Mouse (Mus musculus) hindbrain, embryonic 13.5 days (tissue): Measurements from ENCODE around the gene Dpp6. TPM values are rescaled to one million over a fixed set of nuclear protein-coding genes. Genes with fewer than 3 reads are reported as not detected.

Experiments
- ATAC-seq: fragments of 200-750 bp; cut with Nextera tagmentation; 2 replicates; pipeline ENCODE4 v1.8.0; 2017; ENCODE audit warnings: moderate TSS enrichment; ENCODE audit not compliant: low FRiP score
- H3K27ac ChIP-seq: fragments of 300-500 bp; sonication (generic); 2 replicates; pipeline ENCODE4 v1.5.1; 2015; ENCODE audit warnings: inconsistent platforms, mild to moderate bottlenecking, moderate library complexity
- H3K27me3 ChIP-seq: fragments of 300-500 bp; sonication (generic); 2 replicates; pipeline ENCODE4 v1.6.1; 2015; ENCODE audit warnings: mild to moderate bottlenecking, inconsistent platforms
- H3K36me3 ChIP-seq: fragments of 300-500 bp; sonication (generic); 2 replicates; pipeline ENCODE4 v1.6.1; 2015; ENCODE audit warnings: mild to moderate bottlenecking, inconsistent platforms
- H3K4me1 ChIP-seq: fragments of 300-500 bp; sonication (generic); replicated peaks from 2 replicates; pipeline ENCODE4 v1.6.1; 2015; ENCODE audit warnings: inconsistent platforms
- H3K4me2 ChIP-seq: fragments of 300-500 bp; sonication (generic); 2 replicates; pipeline ENCODE4 v1.6.1; 2015; ENCODE audit warnings: inconsistent platforms, mild to moderate bottlenecking, moderate library complexity
- H3K4me3 ChIP-seq: fragments of 300-500 bp; sonication (generic); 2 replicates; pipeline ENCODE4 v1.5.1; 2015; ENCODE audit warnings: mild to moderate bottlenecking, inconsistent platforms
- H3K9ac ChIP-seq: fragments of 300-500 bp; sonication (generic); 2 replicates; pipeline ENCODE4 v1.6.1; 2015; ENCODE audit warnings: mild to moderate bottlenecking, inconsistent platforms
- H3K9me3 ChIP-seq: fragments of 300-500 bp; sonication (generic); 2 replicates; pipeline ENCODE4 v1.6.1; 2016; ENCODE audit warnings: inconsistent platforms
- WGBS: fragments of 180-500 bp; shearing (Covaris S2); methylation state at CpG from one replicate; pipeline ENCODE4 v1.1.7; 2015; 5-methylcytosine and 5-hydroxymethylcytosine counted together
- polyA plus RNA-seq: library from polyadenylated mRNA; unstranded; fragments of >200 nt; fragmentation: Nextera tagmentation; extraction: Ambion mirVana; gene quantifications from 2 replicates; pipeline ENCODE4 v1.2.1, GENCODE M21; 2015

Dpp6 gene
- polyA plus RNA-seq, 1 experiment from 2014 or later, result 55.2 TPM

DNA sequence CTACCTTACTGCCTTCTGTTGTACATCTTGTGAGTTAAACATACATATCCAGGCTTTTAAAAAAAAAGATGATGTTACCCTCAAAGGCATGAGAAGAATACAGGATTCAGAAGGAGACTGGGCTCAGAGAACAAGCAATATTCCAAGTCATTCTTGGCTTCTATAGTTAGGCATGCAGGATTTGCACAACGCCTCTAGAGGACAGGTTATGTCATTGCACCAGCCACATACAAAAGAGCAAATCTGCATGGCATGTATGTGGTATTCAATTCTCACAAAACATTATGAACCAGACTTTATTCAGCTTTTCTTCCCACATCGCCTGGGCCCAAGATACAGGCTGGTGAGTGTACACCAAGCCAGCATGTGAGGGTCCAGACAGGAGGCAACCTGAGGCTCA, 907.5 kb downstream of the Dpp6 start:
- no peak overlapping the region for H3K9ac ChIP-seq
- no peak overlapping the region for H3K4me3 ChIP-seq

DNA sequence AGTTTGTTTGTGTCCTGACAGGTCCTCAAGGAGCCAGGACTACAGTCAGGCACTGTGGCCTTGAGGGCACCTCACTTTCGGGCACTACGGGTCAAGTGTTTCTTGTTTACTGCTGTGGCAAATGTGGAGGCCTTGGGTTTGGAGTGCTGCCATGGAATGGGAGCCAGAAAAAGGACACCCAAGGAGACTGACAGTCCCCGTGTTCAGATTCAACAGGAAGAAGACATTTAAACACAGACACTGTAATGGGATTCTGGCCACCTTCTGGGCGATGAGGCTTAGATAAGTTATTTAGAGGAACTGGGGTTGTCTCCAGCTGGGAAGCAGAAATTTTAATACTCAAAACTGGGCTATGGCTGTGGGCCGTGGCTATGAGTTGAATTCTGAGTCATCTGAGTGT, 913.7 kb downstream of the Dpp6 start:
- 86% methylated on average over 5 of the region's 5 CpGs for WGBS
- Histone ChIP-seq H3K27ac (no peak overlapping the region), H3K4me2 (no peak overlapping the region), H3K4me3 (no peak overlapping the region), H3K9me3 (no peaks in the 10 kb centered on the region), H3K4me1 (no peaks in the 10 kb centered on the region), H3K36me3 (peaks cover 23% of the 10 kb centered on the region), H3K9ac (no peak overlapping the region), H3K27me3 (no peaks in the 10 kb centered on the region)
- ATAC-seq, result no peak

More for the DNA sequence above, 907.5 kb downstream of the Dpp6 start:
- no peaks in the 10 kb centered on the region for H3K4me1 ChIP-seq
- H3K9me3 ChIP-seq, result no peaks in the 10 kb centered on the region
- H3K27ac ChIP-seq, result no peak overlapping the region
- ATAC-seq, result no peak
- peaks cover 50% of the 10 kb centered on the region for H3K36me3 ChIP-seq
- no peak overlapping the region for H3K4me2 ChIP-seq
- 38% methylated on average over 2 of the region's 2 CpGs for WGBS
- no peaks in the 10 kb centered on the region for H3K27me3 ChIP-seq

DNA sequence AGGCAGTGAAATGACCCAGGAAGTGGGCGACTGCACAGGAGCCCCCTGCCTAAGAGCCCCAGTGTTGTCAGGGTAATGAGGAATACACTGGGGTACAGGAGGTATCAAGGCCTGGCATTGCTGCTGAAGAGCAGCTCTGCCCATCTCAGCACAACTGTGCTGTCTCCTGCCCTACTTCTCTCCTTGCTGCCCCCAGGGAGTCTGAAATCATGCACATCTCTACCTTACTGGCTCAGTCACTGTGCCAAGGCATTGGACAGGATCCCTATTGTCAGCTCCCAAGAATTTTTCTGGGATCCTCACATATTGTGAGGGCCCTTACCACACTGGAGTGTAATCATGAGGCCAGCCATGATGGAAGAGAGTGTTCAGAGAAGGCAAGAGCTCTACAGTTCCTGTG, 914.4 kb downstream of the Dpp6 start:
- H3K36me3 ChIP-seq, result peaks cover 16% of the 10 kb centered on the region
- H3K9ac ChIP-seq, result no peak overlapping the region
- no peak overlapping the region for H3K27ac ChIP-seq
- H3K9me3 ChIP-seq, result no peaks in the 10 kb centered on the region
- H3K4me3 ChIP-seq, result no peak overlapping the region
- 89% methylated on average over 1 of the region's 1 CpGs for WGBS
- H3K27me3 ChIP-seq, result no peaks in the 10 kb centered on the region
- H3K4me2 ChIP-seq, result no peak overlapping the region
- ATAC-seq, result 0 out of 2 replicates have a peak, but pooled peaks have one; percentile 15
- H3K4me1 ChIP-seq, result no peaks in the 10 kb centered on the region

DNA sequence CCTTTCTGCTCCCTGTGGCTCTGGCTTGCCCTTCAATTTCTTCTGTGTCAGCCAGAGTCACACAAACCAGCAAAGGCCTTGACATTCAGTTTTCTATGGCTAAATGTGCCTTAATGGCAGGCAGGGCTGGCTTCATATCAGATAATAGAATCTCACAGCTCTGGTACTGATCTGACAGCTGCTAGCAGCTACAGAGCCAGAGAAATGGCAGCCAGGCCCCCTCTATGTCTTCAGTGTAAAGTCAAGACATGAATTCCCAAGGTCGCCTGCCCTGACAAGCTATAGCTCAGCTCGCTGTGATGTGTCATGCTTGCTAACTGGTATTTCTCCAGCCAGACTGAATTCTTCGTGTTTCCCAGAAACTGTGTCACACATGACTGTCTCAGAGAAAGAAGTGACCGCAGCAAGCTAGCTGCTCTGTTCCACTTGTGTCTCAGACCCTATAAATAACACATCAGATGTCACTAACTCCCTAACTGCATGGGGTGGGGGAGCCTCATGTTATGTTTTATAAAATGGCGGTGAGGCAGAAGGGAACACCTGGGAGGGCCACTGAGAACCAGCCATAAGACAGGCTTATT, 915.4 kb downstream of the Dpp6 start:
- Histone ChIP-seq H3K4me1 (no peaks in the 10 kb centered on the region), H3K4me2 (no peak overlapping the region), H3K9ac (no peak overlapping the region), H3K27ac (peak overlapping the region; percentile 76), H3K9me3 (no peaks in the 10 kb centered on the region), H3K4me3 (no peak overlapping the region), H3K27me3 (no peaks in the 10 kb centered on the region), H3K36me3 (peaks cover 10% of the 10 kb centered on the region)
- WGBS, result 64% methylated on average over 5 of the region's 5 CpGs
- no peak for ATAC-seq

DNA sequence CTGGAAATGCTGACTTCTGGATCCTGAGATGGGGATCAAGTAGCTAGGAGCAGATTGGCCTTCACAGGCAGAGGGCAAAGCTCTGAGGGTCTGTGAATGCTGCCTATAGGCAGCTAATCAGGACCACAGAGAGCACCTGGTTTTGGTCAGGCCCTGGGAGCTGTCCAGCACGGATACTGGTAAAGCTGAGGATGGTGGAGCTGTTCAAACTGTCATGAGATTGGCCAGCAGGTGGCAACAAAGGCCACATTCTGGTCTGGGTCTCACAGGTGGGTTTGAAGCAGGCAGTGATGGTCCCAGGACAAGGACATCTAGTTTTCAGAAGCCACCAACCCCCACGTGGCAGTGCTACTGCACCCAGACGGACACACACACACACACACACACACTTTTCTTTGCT, 920.2 kb downstream of the Dpp6 start:
- Histone ChIP-seq H3K9me3 (no peaks in the 10 kb centered on the region), H3K36me3 (peaks cover 24% of the 10 kb centered on the region), H3K27ac (no peak overlapping the region), H3K4me1 (no peaks in the 10 kb centered on the region), H3K27me3 (no peaks in the 10 kb centered on the region), H3K4me2 (no peak overlapping the region), H3K9ac (no peak overlapping the region), H3K4me3 (no peak overlapping the region)
- ATAC-seq, result peak; percentile 50; the same call in 1 of the 2 replicates
- 13% methylated on average over 3 of the region's 3 CpGs for WGBS

DNA sequence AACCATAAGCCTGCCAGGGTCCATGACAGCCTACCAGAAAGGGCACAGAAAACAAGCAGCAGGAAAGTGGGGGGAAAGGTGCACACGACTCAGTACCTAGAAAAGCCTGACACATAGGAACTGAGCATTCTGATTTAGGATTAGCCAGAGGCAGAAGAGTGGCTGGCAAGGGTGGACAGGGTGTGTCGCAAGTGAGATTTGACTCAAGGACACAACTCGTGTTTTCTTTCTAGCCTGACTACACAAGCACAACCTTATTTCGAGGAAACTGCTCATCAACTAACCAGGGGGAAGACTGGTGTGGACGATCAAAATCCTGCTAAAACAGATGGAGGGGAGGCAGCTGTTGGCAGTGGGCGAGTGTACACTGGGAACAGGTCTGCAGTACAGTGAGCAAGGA, 922.2 kb downstream of the Dpp6 start:
- no peak overlapping the region for H3K27ac ChIP-seq
- H3K27me3 ChIP-seq, result no peaks in the 10 kb centered on the region
- no peaks in the 10 kb centered on the region for H3K4me1 ChIP-seq
- no peak overlapping the region for H3K4me2 ChIP-seq
- H3K4me3 ChIP-seq, result no peak overlapping the region
- no peaks in the 10 kb centered on the region for H3K9me3 ChIP-seq
- ATAC-seq, result no peak
- 94% methylated on average over 6 of the region's 6 CpGs for whole genome bisulfite sequencing
- peaks cover 45% of the 10 kb centered on the region for H3K36me3 ChIP-seq
- H3K9ac ChIP-seq, result no peak overlapping the region

DNA sequence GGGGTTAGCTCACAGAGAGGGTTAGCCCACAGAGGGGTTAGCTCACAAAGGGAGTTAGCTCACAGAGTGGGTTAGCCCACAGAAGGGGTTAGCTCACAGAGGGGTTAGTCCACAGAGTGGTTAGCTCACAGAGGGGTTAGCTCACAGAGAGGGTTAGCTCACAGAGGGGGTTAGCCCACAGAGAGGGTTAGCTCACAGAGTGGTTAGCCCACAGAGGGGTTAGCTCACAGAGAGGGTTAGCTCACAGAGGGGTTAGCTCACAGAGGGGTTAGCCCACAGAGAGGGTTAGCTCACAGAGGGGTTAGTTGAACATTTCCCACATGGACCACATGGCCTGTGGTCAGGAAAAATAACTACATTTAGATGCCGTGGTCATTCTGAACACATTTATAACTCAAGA, 927.9 kb downstream of the Dpp6 start:
- H3K4me2 ChIP-seq, result no peak overlapping the region

DNA sequence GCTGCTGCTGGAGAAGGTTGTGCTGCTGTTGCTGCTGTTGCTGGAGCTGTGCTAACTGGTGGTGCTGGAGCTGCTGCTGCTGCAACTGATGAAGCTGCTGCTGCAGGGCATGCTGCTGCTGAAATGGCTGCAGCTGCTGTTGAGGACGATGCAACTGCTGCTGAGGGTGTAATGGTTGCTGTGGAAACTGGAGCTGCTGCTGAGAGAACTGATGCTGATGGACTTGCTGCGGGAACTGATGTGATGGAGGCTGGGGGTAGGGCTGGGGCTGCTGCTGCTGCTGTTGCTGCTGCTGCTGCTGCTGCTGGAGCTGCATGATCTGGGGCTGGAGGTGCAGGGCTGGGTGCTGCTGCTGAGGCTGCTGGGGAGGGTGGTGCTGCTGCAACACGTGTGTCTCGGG, 948.8 kb downstream of the Dpp6 start:
- H3K4me2 ChIP-seq, result no peak overlapping the region
- H3K9me3 ChIP-seq, result no peaks in the 10 kb centered on the region
- H3K9ac ChIP-seq, result no peak overlapping the region
- H3K36me3 ChIP-seq, result peaks cover 85% of the 10 kb centered on the region
- H3K4me3 ChIP-seq, result no peak overlapping the region
- no peaks in the 10 kb centered on the region for H3K27me3 ChIP-seq
- H3K4me1 ChIP-seq, result peaks cover 18% of the 10 kb centered on the region
- H3K27ac ChIP-seq, result no peak overlapping the region
- ATAC-seq, result no peak
- WGBS, result 71% methylated on average over 4 of the region's 4 CpGs

More for the DNA sequence above, 927.9 kb downstream of the Dpp6 start:
- Histone ChIP-seq H3K27ac (no peak overlapping the region), H3K27me3 (no peaks in the 10 kb centered on the region), H3K9me3 (no peaks in the 10 kb centered on the region), H3K4me3 (no peak overlapping the region), H3K9ac (no peak overlapping the region), H3K4me1 (no peaks in the 10 kb centered on the region), H3K36me3 (peaks cover 84% of the 10 kb centered on the region)
- no peak for ATAC-seq
- WGBS, result 93% methylated on average over 1 of the region's 1 CpGs

DNA sequence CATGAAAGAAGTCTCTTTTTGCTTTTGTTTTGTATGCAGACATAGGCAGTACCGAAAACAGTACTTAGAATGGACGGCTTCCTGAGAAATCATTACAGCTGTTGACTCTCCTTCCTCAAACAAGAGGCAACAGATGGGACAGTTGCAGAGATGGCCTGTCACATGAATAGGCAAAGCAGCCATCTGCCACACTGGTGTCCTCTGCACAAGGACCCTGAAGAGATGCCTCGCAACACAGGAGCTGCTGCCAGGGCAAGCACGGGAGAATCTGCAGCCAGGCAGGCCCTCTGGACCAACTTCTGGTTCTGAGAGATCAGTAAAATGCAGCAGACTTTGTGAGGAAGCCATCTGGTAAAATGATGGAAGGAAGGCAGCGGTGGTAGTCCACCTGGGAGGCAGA, 950.9 kb downstream of the Dpp6 start:
- Histone ChIP-seq H3K4me3 (no peak overlapping the region), H3K9ac (no peak overlapping the region), H3K27ac (peak overlapping the region; percentile 52; the same call in 1 of the 2 replicates), H3K36me3 (peaks cover 85% of the 10 kb centered on the region), H3K9me3 (no peaks in the 10 kb centered on the region), H3K4me2 (no peak overlapping the region), H3K4me1 (peaks cover 18% of the 10 kb centered on the region), H3K27me3 (no peaks in the 10 kb centered on the region)
- ATAC-seq, result 0 out of 2 replicates have a peak, but pooled peaks have one; percentile 44
- WGBS, result 54% methylated on average over 5 of the region's 5 CpGs
